Mouse (Mus musculus) bone marrow macrophage, adult 2 months (primary cell): ENCODE results near the gene Asic3.

Experiments used
- CTCF ChIP-seq: IDR thresholded peaks from 2 replicates; pipeline ENCODE4 v1.5.1; 2012; ENCODE audit warnings: low read depth, mild to moderate bottlenecking, low read length, moderate library complexity
- POLR2A ChIP-seq: IDR thresholded peaks from 2 replicates; pipeline ENCODE4 v1.6.1; 2012; ENCODE audit warnings: mild to moderate bottlenecking, low read depth, low read length, borderline replicate concordance

GRCm38 (mm10) chr5:24417587-24417986, 4.4 kb downstream of the Asic3 start:
- TF ChIP-seq CTCF = no peak
- no peak for TF ChIP-seq POLR2A
